Mouse (Mus musculus): Measurements from ENCODE around the gene Ramac. TPM values are rescaled to one million over a fixed set of nuclear protein-coding genes. Genes with fewer than 3 reads are reported as not detected.

The Ramac gene
- total RNA-seq, 2 experiments from 2014 or later: 31.5 to 35.9 TPM

DNA sequence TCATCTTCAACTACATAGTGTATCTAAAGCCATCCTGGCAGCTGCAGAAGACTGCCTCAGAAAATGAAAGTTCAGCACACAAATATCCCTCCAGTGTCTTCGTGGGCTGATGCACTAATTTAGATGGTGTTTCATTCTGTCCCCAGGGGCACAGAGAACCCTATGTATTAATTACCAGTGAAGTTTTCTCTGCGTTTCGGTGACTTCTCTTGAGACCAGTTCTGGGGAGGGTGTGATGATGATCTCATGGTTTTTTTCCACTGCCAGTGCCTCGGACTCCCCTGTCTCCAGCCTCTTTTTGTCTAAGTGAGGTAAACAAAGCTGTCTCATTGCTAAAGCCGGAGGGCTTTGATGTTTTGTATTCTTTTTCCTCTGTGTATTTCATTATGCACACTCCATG is 12.6 kb downstream of the Ramac start:
- DNase-seq (ENCODE audit: low spot score in 2 of 2): no peak

DNA sequence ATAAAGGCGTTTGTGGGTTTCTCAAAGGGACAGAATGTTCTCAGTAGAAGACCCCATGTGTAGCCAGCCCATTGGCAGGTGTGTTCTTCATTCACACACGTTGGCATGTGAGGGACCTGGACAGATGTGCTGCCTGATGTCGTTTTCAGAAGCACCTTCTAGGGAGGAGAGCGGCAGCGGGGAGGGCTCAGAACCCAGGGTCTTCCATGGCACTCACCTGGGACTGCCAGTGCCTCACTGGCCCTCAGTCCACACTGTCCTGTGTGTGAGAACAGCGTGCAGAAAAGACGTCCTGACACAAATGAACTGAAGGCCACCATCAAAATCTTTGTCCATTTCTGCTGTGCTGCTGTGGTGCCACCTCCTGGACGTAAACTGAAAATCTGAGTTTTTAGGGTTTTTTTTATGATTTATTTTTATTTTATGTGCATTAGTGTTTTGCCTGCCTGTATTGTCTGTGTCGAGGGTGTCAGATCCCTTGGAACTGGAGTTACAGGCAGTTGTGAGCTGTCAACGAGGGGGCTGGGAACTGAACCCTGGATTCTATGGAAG is 15.0 kb downstream of the Ramac start:
- no peak for DNase-seq (ENCODE audit: low spot score in 2 of 2)

DNA sequence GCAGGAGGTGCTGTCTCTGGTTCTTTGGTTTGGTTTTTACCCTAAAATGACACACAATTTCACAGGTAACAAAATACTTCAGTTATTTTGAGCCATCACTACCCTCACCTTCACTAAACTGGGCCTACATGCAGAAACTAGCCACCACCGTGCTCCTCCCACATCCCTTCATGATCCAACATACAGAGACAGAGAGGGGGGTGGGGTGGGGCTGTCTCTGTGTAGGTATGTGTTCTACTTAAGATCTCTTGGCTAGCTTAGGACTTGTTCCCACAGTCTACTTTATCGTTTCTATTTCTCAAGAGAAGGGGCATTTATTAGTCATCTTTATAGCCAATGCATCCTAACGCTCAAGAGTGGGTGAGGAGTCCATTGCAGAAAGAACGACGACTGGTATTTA is 25.8 kb downstream of the Ramac start:
- no peak for DNase-seq (ENCODE audit: low spot score in 2 of 2)

DNA sequence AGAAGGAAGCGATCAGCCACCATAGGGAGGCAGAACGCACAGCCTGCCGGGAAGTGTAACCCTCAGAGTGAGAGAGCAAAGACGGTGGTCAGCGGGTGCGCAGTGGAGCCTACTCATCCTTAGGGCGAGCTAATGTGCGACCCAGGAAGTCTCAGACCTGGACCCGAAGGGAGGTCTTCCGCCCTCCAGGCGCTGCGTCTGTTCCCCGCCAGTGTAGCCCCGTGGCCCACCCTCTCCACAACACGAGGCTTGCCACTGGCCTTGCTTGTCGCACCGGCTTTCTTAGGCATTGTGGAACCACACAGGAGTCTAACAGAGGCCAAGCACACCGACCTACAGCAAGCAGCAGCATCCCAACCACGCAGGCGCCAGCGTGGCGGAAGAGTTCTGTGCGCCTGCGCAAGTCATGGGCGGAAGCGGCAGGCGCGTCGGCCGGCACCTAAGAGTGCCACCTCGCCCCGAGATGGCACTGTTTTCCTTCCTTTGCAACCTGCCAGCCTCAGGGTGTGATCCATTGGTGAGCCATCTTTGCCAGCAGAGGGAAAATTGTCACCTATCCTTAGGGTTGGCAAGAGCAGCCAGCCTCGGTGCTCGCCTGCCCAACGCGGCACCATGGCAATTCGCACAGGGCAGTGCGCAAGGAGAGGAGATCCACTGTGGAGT is 26.5 kb downstream of the Ramac start, which contains the start of gene 3110040N11Rik:
3110040N11Rik (minus strand) TSS at position 384 of the 663 bp plus-strand sequence.
- peak; percentile 64 to 79 for DNase-seq (ENCODE audit: low spot score in 2 of 2)

DNA sequence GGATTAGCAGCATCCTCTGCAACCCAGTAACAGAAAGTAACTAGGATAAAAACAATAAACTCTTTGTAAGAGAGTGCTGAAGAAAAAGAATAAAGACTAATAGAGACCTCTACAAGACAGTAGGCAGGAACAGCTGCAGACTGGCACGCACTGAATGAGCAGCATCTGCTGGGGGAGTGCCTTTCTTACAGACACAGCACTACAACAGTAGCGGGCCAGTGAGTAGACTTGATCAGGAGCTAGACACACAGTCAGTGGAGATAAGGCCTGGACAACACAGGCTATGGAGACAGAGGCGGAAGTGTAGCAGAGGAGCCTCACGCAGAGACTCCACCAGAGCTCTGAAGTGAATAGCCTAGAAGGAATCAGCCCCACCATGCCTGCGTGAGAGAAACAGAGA is 43.3 kb downstream of the Ramac start:
- no peak for DNase-seq (ENCODE audit: low spot score in 2 of 2)

Other genes with a start within 250 kb of the Ramac start
- gene Fsd2, start 196.0 kb upstream of the Ramac start, total RNA-seq (2021): 100 to 1,000 TPM; 152 to 158 TPM
- gene Whamm, start 191.7 kb upstream of the Ramac start, total RNA-seq (2021): 1 to 10 TPM; 7.5 to 9.0 TPM
- 10 to 100 TPM; 22.3 to 23.3 TPM for gene Homer2, start 55.4 kb upstream of the Ramac start, total RNA-seq (2021)
- gene 3110040N11Rik, start 26.6 kb downstream of the Ramac start, total RNA-seq (2021): 10 to 100 TPM; 28.6 to 30.5 TPM
- 100 to 1,000 TPM; 177 to 218 TPM for gene Btbd1, start 66.5 kb downstream of the Ramac start, total RNA-seq (2021)
- gene Gm10160, start 92.9 kb downstream of the Ramac start, total RNA-seq (2021): not detected
- gene Tm6sf1, start 96.1 kb downstream of the Ramac start, total RNA-seq (2021): 100 to 1,000 TPM in 1 of 2 experiments, 10 to 100 TPM in 1; 92.9 to 136 TPM
- 10 to 100 TPM; 11.8 to 12.3 TPM for gene Hdgfl3, start 171.5 kb downstream of the Ramac start, total RNA-seq (2021)
- under 1 TPM in 1 of 2 experiments, not detected in 1; 0.08 TPM for gene Bnc1, start 229.4 kb downstream of the Ramac start, total RNA-seq (2021)